Mouse (Mus musculus) testis, adult 2 months (tissue): ENCODE data around the gene Ankra2. TPM values are rescaled to one million over a fixed set of nuclear protein-coding genes. Genes with fewer than 3 reads are reported as not detected.

Experiments used
- H3K27ac ChIP-seq: fragments of 200-500 bp; 2 replicates; pipeline ENCODE4 v1.5.1; 2012; ENCODE audit warnings: low read depth, low read length; ENCODE audit not compliant: control insufficient read depth, insufficient read depth
- H3K27me3 ChIP-seq: fragments of 200-500 bp; 2 replicates; pipeline ENCODE4 v1.6.1; 2012; ENCODE audit warnings: mild to moderate bottlenecking, low read length, moderate library complexity; ENCODE audit not compliant: control insufficient read depth, insufficient read depth
- H3K36me3 ChIP-seq: fragments of 200-500 bp; 2 replicates; pipeline ENCODE4 v1.6.1; 2012; ENCODE audit warnings: mild to moderate bottlenecking, low read length; ENCODE audit not compliant: control insufficient read depth, insufficient read depth
- H3K4me1 ChIP-seq: fragments of 200-500 bp; 2 replicates; pipeline ENCODE4 v1.6.1; 2012; ENCODE audit warnings: low read length; ENCODE audit not compliant: control insufficient read depth, insufficient read depth
- H3K4me3 ChIP-seq: fragments of 200-500 bp; 2 replicates; pipeline ENCODE4 v1.5.1; 2012; ENCODE audit warnings: low read depth, mild to moderate bottlenecking, low read length, moderate library complexity, mixed read lengths; ENCODE audit not compliant: control insufficient read depth
- CTCF ChIP-seq: fragments of 200-500 bp; IDR thresholded peaks from 2 replicates; pipeline ENCODE4 v1.5.1; 2012; ENCODE audit warnings: low read depth, mild to moderate bottlenecking, inconsistent platforms, low read length, moderate library complexity; ENCODE audit not compliant: control insufficient read depth, insufficient read depth, insufficient replicate concordance
- POLR2A ChIP-seq: fragments of 200-500 bp; IDR thresholded peaks from 2 replicates; pipeline ENCODE4 v1.6.1; 2012; ENCODE audit warnings: low read depth, mild to moderate bottlenecking, inconsistent platforms, low read length, moderate library complexity; ENCODE audit not compliant: control insufficient read depth
- polyA plus RNA-seq: library from polyadenylated mRNA; depleted of rRNA; stranded (reverse); fragments of >200 nt; gene quantifications from 2 replicates; pipeline ENCODE4 v1.2.3, GENCODE M21; 2012; rRNA removed

Gene Ankra2
- 18.5 and 22.2 TPM in 2 replicates for polyA plus RNA-seq

GRCm38 (mm10) chr13:98262636-98263457, at the start of gene Ankra2, which contains the start of gene Utp15:
Ankra2 (plus strand) TSS chr13:98263074.
Utp15 (minus strand) TSS chr13:98263041.
- Histone ChIP-seq H3K4me1 (peaks cover 4% of the 10 kb centered on the region), H3K4me3 (peak within 1 kb of the TSS; percentile 100), H3K36me3 (peaks cover 1% of the 10 kb centered on the region), H3K27ac (peak within 1 kb of the TSS; percentile 84), H3K27me3 (no peaks in the 10 kb centered on the region)
- no peak for TF ChIP-seq CTCF
- peak; percentile 64 for TF ChIP-seq POLR2A

GRCm38 (mm10) chr13:98222848-98223247, 40.0 kb upstream of the Ankra2 start:
- TF ChIP-seq POLR2A, result no peak
- peak; percentile 64; the same call in 1 of the 2 replicates for TF ChIP-seq CTCF
- H3K4me3 ChIP-seq, result no peak overlapping the region

GRCm38 (mm10) chr13:98226225-98226624, 36.6 kb upstream of the Ankra2 start:
- TF ChIP-seq CTCF (no peak), POLR2A (no peak)
- Histone ChIP-seq H3K4me3 (no peak overlapping the region), H3K27me3 (no peaks in the 10 kb centered on the region), H3K36me3 (no peaks in the 10 kb centered on the region), H3K27ac (no peak overlapping the region), H3K4me1 (no peaks in the 10 kb centered on the region)

More at GRCm38 (mm10) chr13:98222848-98223247, 40.0 kb upstream of the Ankra2 start:
- no peaks in the 10 kb centered on the region for H3K27me3 ChIP-seq
- no peaks in the 10 kb centered on the region for H3K4me1 ChIP-seq
- no peaks in the 10 kb centered on the region for H3K36me3 ChIP-seq
- no peak overlapping the region for H3K27ac ChIP-seq

GRCm38 (mm10) chr13:98230511-98230910, 32.4 kb upstream of the Ankra2 start:
- Histone ChIP-seq H3K4me3 (no peak overlapping the region), H3K27me3 (no peaks in the 10 kb centered on the region), H3K4me1 (no peaks in the 10 kb centered on the region), H3K36me3 (no peaks in the 10 kb centered on the region), H3K27ac (no peak overlapping the region)
- no peak for TF ChIP-seq CTCF
- no peak for TF ChIP-seq POLR2A

GRCm38 (mm10) chr13:98235451-98235850, 27.4 kb upstream of the Ankra2 start:
- H3K36me3 ChIP-seq, result no peaks in the 10 kb centered on the region
- no peak overlapping the region for H3K27ac ChIP-seq
- no peaks in the 10 kb centered on the region for H3K27me3 ChIP-seq
- no peak for TF ChIP-seq CTCF
- no peak for TF ChIP-seq POLR2A
- H3K4me3 ChIP-seq, result no peak overlapping the region
- no peaks in the 10 kb centered on the region for H3K4me1 ChIP-seq

GRCm38 (mm10) chr13:98239978-98240641, 22.8 kb upstream of the Ankra2 start:
- no peak for TF ChIP-seq POLR2A
- peak; percentile 44; the same call in 1 of the 2 replicates for TF ChIP-seq CTCF
- Histone ChIP-seq H3K36me3 (no peaks in the 10 kb centered on the region), H3K4me1 (no peaks in the 10 kb centered on the region), H3K4me3 (no peak overlapping the region), H3K27ac (no peak overlapping the region), H3K27me3 (no peaks in the 10 kb centered on the region)
